Mouse (Mus musculus) neutrophil, adult 5-6 weeks (primary cell): ENCODE results near the gene Pmfbp1. TPM values are rescaled to one million over a fixed set of nuclear protein-coding genes. Genes with fewer than 3 reads are reported as not detected.
"Not testable (repeated sequence)": the region's sequence is repeated elsewhere in the genome, so short reads cannot be mapped to it uniquely, and the experiment has no call there.

Experiments
- ATAC-seq: fragments of 151-379, 151-347 bp; 2 replicates; pipeline ENCODE4 v1.8.0; 2017; ENCODE audit warnings: mild to moderate bottlenecking, moderate TSS enrichment; ENCODE audit not compliant: insufficient number of reproducible peaks, poor library complexity, low FRiP score, severe bottlenecking; ENCODE audit errors: extremely low read depth
- total RNA-seq: library from RNA; stranded (forward); fragments of 200-1000 nt; gene quantifications from 2 replicates; pipeline ENCODE4 v1.2.3, GENCODE M21; 2017

Pmfbp1 gene
- not detected in 2 replicates for total RNA-seq

DNA sequence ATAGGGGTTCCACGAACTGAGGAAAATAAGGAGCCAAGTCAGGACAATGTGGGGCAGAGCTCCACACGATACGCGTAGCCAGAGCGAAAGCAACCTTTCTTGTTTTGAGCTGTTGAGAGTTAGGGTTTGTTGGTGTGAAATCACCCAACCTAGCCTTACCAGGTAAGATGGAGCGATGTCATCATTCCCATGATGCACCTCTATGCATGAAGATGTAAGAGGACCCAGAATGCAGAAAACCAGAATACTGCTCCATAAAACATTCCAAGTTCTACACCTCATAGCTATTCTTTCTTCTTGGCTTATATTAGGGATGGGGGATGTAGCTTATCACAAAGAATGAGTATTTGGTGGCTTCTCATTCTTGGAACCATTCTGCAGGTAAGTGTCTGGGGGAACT lies at the start of gene Pmfbp1:
TSS of gene Pmfbp1 (plus strand) at position 301 of the 400 bp plus-strand sequence.
- no peak for ATAC-seq

GRCm38 (mm10) chr8:109446896-109447295 lies 46.9 kb upstream of the Pmfbp1 start:
- not testable (repeated sequence) for ATAC-seq

GRCm38 (mm10) chr8:109451000-109451399 lies 42.8 kb upstream of the Pmfbp1 start:
- ATAC-seq: no peak

DNA sequence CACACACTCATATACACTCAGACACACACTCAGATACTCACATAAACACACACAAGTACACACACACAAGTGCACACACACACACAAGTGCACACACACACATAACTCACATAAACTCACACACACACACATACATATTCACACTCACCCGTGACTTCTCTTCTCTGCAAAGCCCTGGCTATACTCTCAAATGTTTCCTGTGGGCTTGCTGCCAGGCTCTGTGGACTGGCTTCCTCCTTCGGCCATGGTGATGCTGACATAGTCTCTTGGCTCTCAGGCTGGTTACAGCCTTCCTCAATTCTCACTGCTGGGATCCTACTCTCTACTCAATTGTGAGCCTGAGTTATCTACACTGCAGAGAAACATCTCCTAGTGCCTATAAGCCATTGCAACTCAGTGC lies 38.7 kb upstream of the Pmfbp1 start:
- ATAC-seq: no peak

- no peak for ATAC-seq
These were observed 36.4 kb upstream of the Pmfbp1 start for GRCm38 (mm10) chr8:109457387-109457786.

- ATAC-seq: no peak
These were observed 35.2 kb upstream of the Pmfbp1 start for GRCm38 (mm10) chr8:109458580-109458979.

DNA sequence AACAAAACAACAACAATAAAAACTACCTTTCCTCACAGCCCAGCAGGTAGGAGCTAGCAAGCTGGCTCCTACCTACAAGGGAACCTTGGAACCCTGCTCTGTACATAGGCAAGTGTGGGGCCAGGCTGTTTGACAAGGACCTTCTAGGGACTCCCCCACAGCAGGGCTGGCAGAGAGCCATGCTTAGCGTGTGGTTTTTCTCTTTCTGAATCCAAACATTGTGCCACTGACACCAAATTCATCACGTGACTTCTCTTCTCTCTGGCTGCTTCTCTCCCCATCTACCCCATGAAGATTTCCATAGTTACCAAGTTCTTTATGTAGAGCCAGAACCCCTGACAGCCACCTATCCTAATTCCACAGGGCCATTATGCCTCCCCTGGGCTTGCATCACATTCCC lies 30.8 kb upstream of the Pmfbp1 start:
- ATAC-seq: no peak

- ATAC-seq: no peak
These were observed 30.0 kb upstream of the Pmfbp1 start for GRCm38 (mm10) chr8:109463677-109464313.

GRCm38 (mm10) chr8:109464451-109464891 lies 29.4 kb upstream of the Pmfbp1 start:
- ATAC-seq: no peak

GRCm38 (mm10) chr8:109465056-109465455 lies 28.8 kb upstream of the Pmfbp1 start:
- no peak for ATAC-seq

GRCm38 (mm10) chr8:109465761-109466160 lies 28.1 kb upstream of the Pmfbp1 start:
- no peak for ATAC-seq

DNA sequence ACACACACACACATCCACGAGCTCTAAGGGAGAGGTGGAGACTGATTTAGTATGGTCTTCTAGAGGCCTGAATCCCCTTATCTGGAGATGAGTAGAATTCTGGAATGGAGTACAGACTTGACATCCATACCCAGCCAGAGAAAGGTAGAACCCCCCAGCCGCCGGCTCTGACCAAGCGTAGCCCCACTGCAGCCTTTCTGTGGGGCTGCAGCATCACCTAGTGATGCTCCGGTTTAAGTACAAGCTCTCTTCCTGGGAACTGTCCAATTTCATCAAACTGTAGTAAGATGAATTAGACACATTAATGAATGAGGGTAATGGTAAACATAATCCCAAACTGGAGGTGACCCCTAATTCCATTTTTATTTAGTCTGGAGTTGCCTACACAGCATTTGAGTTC lies 26.3 kb upstream of the Pmfbp1 start:
- no peak for ATAC-seq

- no peak for ATAC-seq
These were observed 25.7 kb upstream of the Pmfbp1 start for GRCm38 (mm10) chr8:109468112-109468511.

- ATAC-seq: no peak
These were observed 22.0 kb upstream of the Pmfbp1 start for GRCm38 (mm10) chr8:109471876-109472275.

GRCm38 (mm10) chr8:109472400-109472799 lies 21.4 kb upstream of the Pmfbp1 start:
- ATAC-seq: no peak

DNA sequence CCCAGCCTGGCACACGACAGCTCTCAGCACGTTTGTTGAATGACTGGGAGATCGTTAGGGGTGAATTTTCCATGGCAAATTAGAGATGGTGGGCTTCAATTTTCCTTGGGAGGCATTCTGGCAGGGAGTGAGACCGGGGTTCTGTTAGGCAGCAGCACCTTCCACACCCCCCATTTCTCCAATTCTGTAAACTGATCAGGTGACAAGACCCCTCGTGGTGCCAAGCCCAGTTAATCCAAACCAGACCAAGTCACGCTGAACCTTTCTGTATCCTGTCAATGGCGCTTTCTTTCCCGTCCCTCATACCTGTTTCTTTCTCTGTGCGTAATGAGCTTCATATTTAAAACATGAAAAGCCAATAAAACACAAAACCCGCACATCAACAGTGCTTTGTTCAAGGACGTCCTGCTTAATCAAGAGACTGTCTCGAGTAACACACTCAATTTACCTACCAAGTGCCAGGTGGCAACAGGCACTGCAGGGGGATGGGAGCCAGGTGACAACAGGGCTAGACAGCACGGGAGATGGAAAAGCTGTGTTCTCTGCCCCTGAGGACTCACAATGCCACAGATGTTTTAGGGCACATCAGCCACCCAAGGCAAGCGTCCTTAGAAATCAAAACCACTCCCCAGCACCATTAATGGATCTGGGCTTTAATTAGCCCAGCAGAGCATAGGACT lies 19.2 kb upstream of the Pmfbp1 start:
- no peak for ATAC-seq

DNA sequence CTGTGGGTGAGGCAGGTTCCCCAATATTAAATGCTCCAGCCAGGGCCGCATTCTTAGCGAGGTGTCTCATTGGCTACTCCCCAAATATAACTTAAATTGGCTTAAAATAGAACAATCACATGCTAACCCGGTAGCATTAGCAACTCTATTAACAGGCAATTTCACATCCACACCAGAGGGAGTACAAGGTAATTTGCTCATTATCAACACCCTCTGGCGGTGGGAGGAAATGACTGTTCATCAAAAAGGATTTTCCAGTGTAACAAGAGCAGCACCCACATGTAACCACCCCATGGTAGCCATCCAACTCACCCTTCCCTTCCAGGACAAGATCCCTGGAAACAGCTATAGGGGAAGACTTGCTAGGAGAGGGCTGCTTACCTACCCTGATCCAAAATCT lies 18.4 kb upstream of the Pmfbp1 start:
- no peak for ATAC-seq

- no peak for ATAC-seq
These were observed 15.2 kb upstream of the Pmfbp1 start for GRCm38 (mm10) chr8:109478586-109478985.

- ATAC-seq: no peak
These were observed 9.1 kb upstream of the Pmfbp1 start for GRCm38 (mm10) chr8:109484741-109485140.

DNA sequence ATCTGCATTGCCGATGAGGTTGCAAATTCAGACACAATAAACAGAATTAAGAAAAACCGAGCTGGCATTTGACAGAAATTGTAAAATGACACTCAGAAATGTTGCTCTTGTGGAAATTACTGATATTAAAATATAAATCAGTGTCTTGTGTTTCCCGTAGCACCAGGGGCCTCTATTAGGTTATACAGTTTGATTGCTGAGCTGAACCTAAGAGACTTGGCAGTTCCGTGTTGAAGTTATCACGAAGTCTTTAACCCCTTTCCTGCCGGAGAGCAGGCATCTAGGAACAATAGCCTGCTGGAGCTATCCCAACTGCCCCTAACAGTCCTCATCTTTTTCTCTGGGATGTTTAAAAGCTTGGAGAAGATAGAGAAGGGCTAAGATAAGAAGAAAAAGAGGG lies 8.3 kb upstream of the Pmfbp1 start:
- ATAC-seq: no peak

DNA sequence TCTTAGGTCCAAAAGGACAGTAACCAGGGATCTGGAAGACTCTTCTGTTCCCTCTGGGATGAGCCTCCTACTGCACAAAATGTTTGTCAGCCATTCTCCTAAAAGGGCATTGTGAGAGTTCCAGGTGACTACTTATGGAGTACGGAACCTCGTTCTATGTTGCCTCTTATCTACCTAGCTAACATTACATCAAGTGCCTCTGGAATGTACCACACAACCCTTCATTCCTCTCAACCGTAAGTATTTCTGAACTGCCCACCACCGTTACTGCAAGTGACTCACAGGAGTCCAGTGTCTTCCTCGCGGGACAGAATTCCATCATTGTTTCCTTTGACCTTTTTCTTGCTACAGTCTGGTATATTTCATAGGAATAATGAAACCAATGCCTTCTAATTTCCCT lies 1.0 kb upstream of the Pmfbp1 start:
- ATAC-seq: no peak
